Mouse (Mus musculus) heart, adult 2 months (tissue): ENCODE results near the gene Zc3h15. TPM values are rescaled to one million over a fixed set of nuclear protein-coding genes. Genes with fewer than 3 reads are reported as not detected.

Experiments used
- DNase-seq, 2 experiments: peaks; one replicate each; pipeline ENCODE4 v3.0.0; 2021
- H3K27ac ChIP-seq: fragments of 200-600 bp; 2 replicates; pipeline ENCODE4 v1.8.1; 2022
- H3K27me3 ChIP-seq: fragments of 200-500 bp; 2 replicates; pipeline ENCODE4 v1.6.1; 2012; ENCODE audit warnings: mild to moderate bottlenecking, low read length, inconsistent platforms, mixed read lengths; ENCODE audit not compliant: control insufficient read depth, insufficient read depth
- H3K36me3 ChIP-seq: fragments of 200-500 bp; 2 replicates; pipeline ENCODE4 v1.6.1; 2012; ENCODE audit warnings: low read length, inconsistent platforms; ENCODE audit not compliant: control insufficient read depth, insufficient read depth
- H3K4me1 ChIP-seq: fragments of 200-500 bp; 2 replicates; pipeline ENCODE4 v1.6.1; 2011; ENCODE audit warnings: low read length; ENCODE audit not compliant: control insufficient read depth, insufficient read depth
- H3K4me3 ChIP-seq: fragments of 200-600 bp; 2 replicates; pipeline ENCODE4 v1.8.1; 2022
- H3K79me2 ChIP-seq: fragments of 200-500 bp; replicated peaks from 2 replicates; pipeline ENCODE4 v1.6.1; 2012; ENCODE audit warnings: mild to moderate bottlenecking, inconsistent platforms, low read length, moderate library complexity, mixed read lengths; ENCODE audit not compliant: control insufficient read depth, insufficient read depth
- H3K9ac ChIP-seq: fragments of 200-500 bp; 2 replicates; pipeline ENCODE4 v1.6.1; 2012; ENCODE audit warnings: low read depth, mild to moderate bottlenecking, control low read depth, inconsistent platforms, low read length, mixed read lengths
- CTCF ChIP-seq: fragments of 200-600 bp; IDR thresholded peaks from 2 replicates; pipeline ENCODE4 v1.8.1; 2022; ENCODE audit warnings: antibody characterized with exemption, mild to moderate bottlenecking, moderate library complexity
- EP300 ChIP-seq: fragments of 200-500 bp; IDR thresholded peaks from 2 replicates; pipeline ENCODE4 v1.6.1; 2011; ENCODE audit warnings: low read depth, low read length, control low read depth; ENCODE audit not compliant: insufficient read depth
- POLR2A ChIP-seq: fragments of 200-500 bp; IDR thresholded peaks from 2 replicates; pipeline ENCODE4 v1.6.1; 2011; ENCODE audit warnings: mild to moderate bottlenecking, low read depth, low read length, control low read depth; ENCODE audit not compliant: insufficient read depth
- WGBS: fragments of 180-500 bp; shearing (Covaris S2); methylation state at CpG from one replicate; pipeline ENCODE4 v1.1.7; 2018; 5-methylcytosine and 5-hydroxymethylcytosine counted together
- intact Hi-C: fragments of 180-260 bp; cut with DNase I; formaldehyde crosslinking; loops from one replicate; pipeline ENCODE4 v1.15.1; 2025
- long read RNA-seq: library from polyadenylated mRNA; stranded (forward); transcript quantifications from one replicate; pipeline ENCODE4 v2.0.0, GENCODE M21; 2021
- polyA plus RNA-seq: library from polyadenylated mRNA; depleted of rRNA; stranded (reverse); fragments of >200 nt; gene quantifications from 2 replicates; pipeline ENCODE4 v1.2.3, GENCODE M21; 2012; rRNA removed
- total RNA-seq, 2 experiments: library from RNA; stranded (reverse); gene quantifications; 2 replicates each; pipeline ENCODE4 v1.2.3; 2021

The Zc3h15 gene
- total RNA-seq (10 to 100 TPM; 51.8 to 53.5 TPM), polyA plus RNA-seq (13.8 and 28.0 TPM in 2 replicates)
- long read RNA-seq, transcript Zc3h15-201 (10 exons, 2,111 nt) = major isoform, 51 of 55 reads
- long read RNA-seq, partial matches to known transcripts = 2 of 55 reads
- long read RNA-seq, other reads (novel, unspliced or antisense) = 2 of 55 reads

DNA sequence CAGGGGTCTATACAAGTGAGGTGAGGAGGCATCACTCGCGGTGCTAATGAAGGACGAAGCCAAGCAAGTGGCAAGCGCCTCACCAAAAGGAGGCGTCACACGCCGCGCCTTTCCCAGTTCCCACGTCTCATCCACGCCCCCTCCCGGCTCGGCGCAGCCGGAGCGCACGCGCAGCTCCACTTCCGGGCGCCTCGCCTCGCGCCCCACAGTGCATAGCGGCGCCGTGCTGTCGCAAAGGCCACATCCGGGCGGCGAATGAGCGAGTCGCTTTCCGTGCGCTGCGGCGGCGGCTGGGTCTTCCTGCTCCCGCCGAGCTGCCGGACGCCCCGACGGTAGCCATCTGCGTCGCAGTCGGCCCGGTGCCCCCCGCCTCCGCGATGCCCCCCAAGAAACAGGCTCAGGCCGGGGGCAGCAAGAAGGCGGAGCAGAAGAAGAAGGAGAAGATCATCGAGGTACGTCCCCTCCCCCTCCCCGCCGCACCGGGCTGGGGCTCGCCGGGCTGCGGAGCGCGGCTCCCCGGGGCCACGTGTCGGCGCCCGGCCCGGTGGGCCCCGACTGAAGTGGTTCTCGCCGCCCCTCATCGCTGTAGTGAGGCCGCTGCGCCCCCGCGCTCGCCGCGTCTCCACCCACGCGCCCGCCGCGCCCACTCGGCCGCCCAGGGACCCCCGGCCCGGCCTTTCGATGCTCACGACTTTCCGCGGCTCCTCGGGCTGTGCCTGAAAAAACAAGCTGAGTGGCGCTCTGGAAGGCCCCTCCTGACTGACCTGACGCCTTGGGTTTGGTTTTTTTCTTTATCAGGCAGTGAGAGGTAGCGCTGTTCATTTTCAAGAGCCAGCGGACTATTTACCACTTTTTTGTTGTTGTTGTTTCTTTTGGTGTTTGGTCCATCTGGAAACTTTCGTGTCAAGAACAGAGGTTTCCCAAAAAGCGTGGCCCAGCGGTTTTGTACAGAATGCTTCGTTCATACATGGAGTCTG is at the start of gene Zc3h15:
Gene Zc3h15, plus strand, starts transcription at position 160 of the 977 bp plus-strand sequence.
- Histone ChIP-seq H3K9ac (peak within 1 kb of the TSS; percentile 96), H3K27ac (peak within 1 kb of the TSS; percentile 77), H3K27me3 (no peaks in the 10 kb centered on the region), H3K4me3 (peak within 1 kb of the TSS; percentile 98), H3K36me3 (peaks cover 4% of the 10 kb centered on the region), H3K4me1 (peaks cover 2% of the 10 kb centered on the region; the same call in 1 of the 2 replicates), H3K79me2 (peaks cover 4% of the 10 kb centered on the region)
- peak; percentile 74 for TF ChIP-seq POLR2A
- 0 out of 2 replicates have a peak, but pooled peaks have one; percentile 12 for TF ChIP-seq EP300
- peak; percentile 77 for TF ChIP-seq CTCF
- peak; percentile 94 to 95 for DNase-seq
- under 1% methylated on average over 100 of the region's 100 CpGs for WGBS
- intact Hi-C loops = loop anchor here (2.0 to 5.0 kb wide), 2 partner anchors 80 to 128 kb away; partner anchors contain the start of gene Itgav

DNA sequence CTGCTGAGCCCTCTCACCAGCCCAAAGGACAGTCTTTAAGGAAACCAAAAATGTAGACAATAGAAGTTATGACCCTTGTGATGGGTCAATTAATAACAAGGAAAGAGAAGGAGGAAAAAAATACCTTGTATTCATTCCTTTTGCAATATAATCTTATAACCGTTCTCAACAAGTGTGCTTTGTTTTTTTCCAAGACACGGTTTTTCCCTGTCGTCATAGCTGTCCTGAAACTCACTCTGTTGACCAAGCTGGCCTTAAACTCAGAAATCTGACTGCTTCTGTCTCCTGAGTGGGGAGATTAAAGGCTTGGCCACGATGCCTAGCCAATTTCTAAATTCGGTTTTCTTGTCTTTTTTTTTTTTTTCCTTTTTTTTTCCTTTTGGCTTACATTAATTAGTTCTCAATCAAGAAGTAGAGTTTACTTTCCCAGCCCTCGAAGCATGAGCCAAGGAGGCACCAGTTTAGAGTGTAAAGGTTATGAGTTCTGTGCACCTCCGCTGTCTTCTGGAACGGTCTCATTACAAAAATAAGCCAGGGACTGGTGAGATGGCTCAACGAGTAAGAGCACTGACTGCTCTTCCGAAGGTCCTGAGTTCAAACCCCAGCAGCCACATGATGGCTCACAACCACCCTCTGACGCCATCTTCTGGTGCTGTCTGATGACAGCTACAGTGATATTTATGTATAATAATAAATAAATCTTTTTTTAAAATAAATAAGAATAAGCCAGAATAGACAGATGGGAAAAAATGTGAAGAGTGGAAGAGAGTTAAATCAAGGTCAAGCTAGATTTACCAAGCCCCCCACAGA is 23.5 kb upstream of the Zc3h15 start:
- H3K79me2 ChIP-seq = no peaks in the 10 kb centered on the region
- TF ChIP-seq EP300 (no peak), CTCF (no peak), POLR2A (no peak)
- 78% methylated on average over 11 of the region's 11 CpGs for WGBS
- H3K27ac ChIP-seq = no peak overlapping the region
- no peak for DNase-seq
- no peak overlapping the region for H3K4me3 ChIP-seq
- H3K36me3 ChIP-seq = no peaks in the 10 kb centered on the region
- intact Hi-C loops = no loop called here
- H3K27me3 ChIP-seq = no peaks in the 10 kb centered on the region
- no peaks in the 10 kb centered on the region for H3K4me1 ChIP-seq
- no peak overlapping the region for H3K9ac ChIP-seq

DNA sequence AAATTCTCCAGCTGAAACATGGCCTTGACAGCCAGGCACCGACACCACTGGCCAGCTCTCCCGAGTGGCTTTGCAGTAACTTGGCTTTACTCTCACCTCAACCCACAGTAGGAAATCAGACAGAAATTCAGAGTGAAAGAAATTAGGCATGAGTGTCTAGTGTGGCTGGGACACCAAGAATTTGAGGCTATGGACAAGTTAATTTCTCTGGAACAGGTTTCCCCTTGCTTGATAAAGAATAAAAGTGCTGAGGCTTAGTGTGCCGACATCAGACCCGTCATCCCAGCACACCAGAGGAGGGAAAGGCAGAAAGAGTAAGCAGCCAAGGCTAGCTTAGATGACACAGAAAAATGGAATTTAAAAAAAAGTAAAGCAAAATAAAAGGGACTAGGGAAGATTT is 22.7 kb upstream of the Zc3h15 start:
- Histone ChIP-seq H3K9ac (no peak overlapping the region), H3K27ac (no peak overlapping the region), H3K27me3 (no peaks in the 10 kb centered on the region), H3K4me1 (no peaks in the 10 kb centered on the region), H3K4me3 (no peak overlapping the region), H3K36me3 (no peaks in the 10 kb centered on the region), H3K79me2 (no peaks in the 10 kb centered on the region)
- TF ChIP-seq POLR2A (no peak), EP300 (no peak), CTCF (no peak)
- peak in 1 of 2 experiments; percentile 6 for DNase-seq
- 70% methylated on average over 4 of the region's 4 CpGs for WGBS
- intact Hi-C loops = no loop called here

DNA sequence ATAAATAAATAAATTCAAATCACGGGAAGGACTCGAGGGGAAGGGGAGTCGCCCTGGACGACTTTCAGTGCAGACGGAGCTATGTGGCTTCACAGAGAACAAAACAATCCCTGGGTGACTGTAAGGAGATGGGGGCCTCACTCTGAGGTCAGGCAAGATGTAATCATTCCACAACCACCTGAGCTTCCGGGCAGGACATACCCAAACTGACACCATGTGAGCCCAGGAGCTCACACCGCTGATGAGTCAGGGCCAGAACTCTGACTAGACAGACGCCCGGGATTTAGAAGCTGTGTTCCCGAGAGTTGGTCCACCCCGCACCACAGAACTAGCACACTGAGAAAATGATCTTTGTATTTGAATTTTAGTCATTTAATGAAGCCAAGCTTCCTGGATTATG is 21.4 kb upstream of the Zc3h15 start:
- 30% methylated on average over 11 of the region's 11 CpGs for WGBS
- TF ChIP-seq POLR2A = no peak
- TF ChIP-seq EP300 = no peak
- no peak for TF ChIP-seq CTCF
- intact Hi-C loops = no loop called here

DNA sequence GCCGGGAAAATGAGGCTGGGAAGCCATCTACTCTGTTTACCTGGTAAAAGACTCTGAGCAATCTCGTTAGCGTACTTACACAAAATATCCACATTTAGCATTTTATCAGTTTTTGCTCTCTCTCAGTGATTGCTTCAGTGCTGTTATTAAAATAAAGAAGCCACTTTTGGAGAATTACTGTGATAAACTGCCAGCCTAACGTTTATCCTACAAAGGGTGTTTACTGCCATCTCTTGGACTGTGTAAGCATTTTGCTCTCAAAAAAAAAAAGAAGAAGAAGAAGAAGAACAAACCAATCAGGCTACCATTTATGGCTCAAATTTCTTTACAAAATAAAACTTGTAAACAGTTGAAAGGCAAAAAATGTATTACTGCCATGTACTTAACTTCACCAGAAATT is 20.2 kb upstream of the Zc3h15 start:
- H3K4me3 ChIP-seq = no peak overlapping the region
- TF ChIP-seq POLR2A (no peak), EP300 (no peak), CTCF (no peak)
- no peaks in the 10 kb centered on the region for H3K79me2 ChIP-seq
- intact Hi-C loops = no loop called here
- H3K27me3 ChIP-seq = no peaks in the 10 kb centered on the region
- no peaks in the 10 kb centered on the region for H3K36me3 ChIP-seq
- no peak for DNase-seq
- H3K27ac ChIP-seq = no peak overlapping the region
- H3K4me1 ChIP-seq = no peaks in the 10 kb centered on the region
- whole genome bisulfite sequencing = 50% methylated on average over 4 of the region's 4 CpGs
- no peak overlapping the region for H3K9ac ChIP-seq

More for the DNA sequence above, 21.4 kb upstream of the Zc3h15 start:
- Histone ChIP-seq H3K27ac (no peak overlapping the region), H3K36me3 (no peaks in the 10 kb centered on the region), H3K4me3 (no peak overlapping the region), H3K9ac (no peak overlapping the region), H3K27me3 (no peaks in the 10 kb centered on the region), H3K4me1 (no peaks in the 10 kb centered on the region), H3K79me2 (no peaks in the 10 kb centered on the region)
- DNase-seq = no peak
